Mouse (Mus musculus) limb, embryonic 13.5 days (tissue): ENCODE data around the gene Pfkfb3. TPM values are rescaled to one million over a fixed set of nuclear protein-coding genes. Genes with fewer than 3 reads are reported as not detected.

Experiments used
- ATAC-seq: fragments of 200-750 bp; cut with Nextera tagmentation; 2 replicates; pipeline ENCODE4 v1.8.0; 2017; ENCODE audit warnings: low read depth, moderate number of reproducible peaks, moderate TSS enrichment; ENCODE audit not compliant: low FRiP score
- H3K27ac ChIP-seq: fragments of 300-500 bp; sonication (generic); 2 replicates; pipeline ENCODE4 v1.5.1; 2015; ENCODE audit warnings: inconsistent platforms, mild to moderate bottlenecking, moderate library complexity
- H3K27me3 ChIP-seq: fragments of 300-500 bp; sonication (generic); 2 replicates; pipeline ENCODE4 v1.6.1; 2015; ENCODE audit warnings: mild to moderate bottlenecking, inconsistent platforms
- H3K36me3 ChIP-seq: fragments of 300-500 bp; sonication (generic); 2 replicates; pipeline ENCODE4 v1.6.1; 2015; ENCODE audit warnings: inconsistent platforms, mild to moderate bottlenecking, moderate library complexity
- H3K4me1 ChIP-seq: fragments of 300-500 bp; sonication (generic); 2 replicates; pipeline ENCODE4 v1.6.1; 2015; ENCODE audit warnings: inconsistent platforms
- H3K4me2 ChIP-seq: fragments of 300-500 bp; sonication (generic); replicated peaks from 2 replicates; pipeline ENCODE4 v1.6.1; 2015; ENCODE audit warnings: inconsistent platforms, mild to moderate bottlenecking, moderate library complexity
- H3K4me3 ChIP-seq: fragments of 300-500 bp; sonication (generic); 2 replicates; pipeline ENCODE4 v1.5.1; 2015; ENCODE audit warnings: moderate library complexity, mild to moderate bottlenecking, inconsistent platforms
- H3K9ac ChIP-seq: fragments of 300-500 bp; sonication (generic); 2 replicates; pipeline ENCODE4 v1.6.1; 2015; ENCODE audit warnings: mild to moderate bottlenecking, inconsistent platforms
- H3K9me3 ChIP-seq: fragments of 300-500 bp; sonication (generic); 2 replicates; pipeline ENCODE4 v1.6.1; 2016; ENCODE audit warnings: inconsistent platforms
- WGBS: fragments of 180-500 bp; shearing (Covaris S2); methylation state at CpG from one replicate; pipeline ENCODE4 v1.1.7; 2015; 5-methylcytosine and 5-hydroxymethylcytosine counted together
- polyA plus RNA-seq: library from polyadenylated mRNA; unstranded; fragments of >200 nt; fragmentation: Nextera tagmentation; extraction: Ambion mirVana; gene quantifications from 2 replicates; pipeline ENCODE4 v1.2.1, GENCODE M21; 2015

Gene Pfkfb3
- polyA plus RNA-seq, 1 experiment from 2014 or later = 17.8 TPM

- H3K9ac ChIP-seq = no peak overlapping the region
- H3K27ac ChIP-seq = no peak overlapping the region
- no peaks in the 10 kb centered on the region for H3K4me1 ChIP-seq
- no peaks in the 10 kb centered on the region for H3K9me3 ChIP-seq
- no peak overlapping the region for H3K4me2 ChIP-seq
- H3K27me3 ChIP-seq = no peaks in the 10 kb centered on the region
- ATAC-seq = no peak
- no peak overlapping the region for H3K4me3 ChIP-seq
- H3K36me3 ChIP-seq = no peaks in the 10 kb centered on the region
- 64% methylated on average over 4 of the region's 4 CpGs for WGBS
Observed at GRCm38 (mm10) chr2:11567781-11568362, 14.0 kb upstream of the Pfkfb3 start.

- Histone ChIP-seq H3K9ac (no peak overlapping the region), H3K4me3 (no peak overlapping the region), H3K27me3 (no peaks in the 10 kb centered on the region), H3K9me3 (no peaks in the 10 kb centered on the region), H3K4me1 (no peaks in the 10 kb centered on the region), H3K27ac (no peak overlapping the region), H3K4me2 (no peak overlapping the region), H3K36me3 (no peaks in the 10 kb centered on the region)
- 89% methylated on average over 3 of the region's 3 CpGs for WGBS
- no peak for ATAC-seq
Observed at GRCm38 (mm10) chr2:11566898-11567297, 13.0 kb upstream of the Pfkfb3 start.

- Histone ChIP-seq H3K9ac (no peak overlapping the region), H3K4me1 (no peaks in the 10 kb centered on the region), H3K9me3 (no peaks in the 10 kb centered on the region), H3K36me3 (no peaks in the 10 kb centered on the region), H3K27me3 (no peaks in the 10 kb centered on the region), H3K4me3 (no peak overlapping the region), H3K4me2 (no peak overlapping the region), H3K27ac (no peak overlapping the region)
- no peak for ATAC-seq
- 85% methylated on average over 7 of the region's 7 CpGs for WGBS
Observed at GRCm38 (mm10) chr2:11566241-11566640, 12.4 kb upstream of the Pfkfb3 start.

GRCm38 (mm10) chr2:11564768-11565167 lies 10.9 kb upstream of the Pfkfb3 start:
- Histone ChIP-seq H3K27ac (no peak overlapping the region), H3K36me3 (no peaks in the 10 kb centered on the region), H3K27me3 (no peaks in the 10 kb centered on the region), H3K4me1 (no peaks in the 10 kb centered on the region), H3K4me2 (no peak overlapping the region), H3K9ac (no peak overlapping the region), H3K9me3 (no peaks in the 10 kb centered on the region), H3K4me3 (no peak overlapping the region)
- 76% methylated on average over 6 of the region's 6 CpGs for WGBS
- ATAC-seq = no peak

GRCm38 (mm10) chr2:11563256-11563655 lies 9.4 kb upstream of the Pfkfb3 start:
- no peak for ATAC-seq
- H3K4me1 ChIP-seq = no peaks in the 10 kb centered on the region
- 92% methylated on average over 17 of the region's 17 CpGs for WGBS

GRCm38 (mm10) chr2:11558654-11559053 lies 4.8 kb upstream of the Pfkfb3 start:
- H3K4me3 ChIP-seq = no peak overlapping the region
- peaks cover 5% of the 10 kb centered on the region; the same call in 1 of the 2 replicates for H3K4me1 ChIP-seq
- H3K4me2 ChIP-seq = no peak overlapping the region
- H3K27ac ChIP-seq = no peak overlapping the region
- WGBS = 82% methylated on average over 7 of the region's 7 CpGs
- no peak for ATAC-seq
- H3K27me3 ChIP-seq = peaks cover 19% of the 10 kb centered on the region
- H3K36me3 ChIP-seq = no peaks in the 10 kb centered on the region
- H3K9ac ChIP-seq = no peak overlapping the region
- no peaks in the 10 kb centered on the region for H3K9me3 ChIP-seq

More at GRCm38 (mm10) chr2:11563256-11563655, 9.4 kb upstream of the Pfkfb3 start:
- no peak overlapping the region for H3K4me3 ChIP-seq
- H3K36me3 ChIP-seq = no peaks in the 10 kb centered on the region
- H3K9ac ChIP-seq = no peak overlapping the region
- H3K27me3 ChIP-seq = no peaks in the 10 kb centered on the region
- no peak overlapping the region for H3K4me2 ChIP-seq
- no peaks in the 10 kb centered on the region for H3K9me3 ChIP-seq
- H3K27ac ChIP-seq = no peak overlapping the region

- Histone ChIP-seq H3K4me2 (no peak overlapping the region), H3K9me3 (no peaks in the 10 kb centered on the region), H3K4me1 (peaks cover 18% of the 10 kb centered on the region), H3K27me3 (peaks cover 32% of the 10 kb centered on the region), H3K4me3 (no peak overlapping the region), H3K9ac (no peak overlapping the region), H3K27ac (no peak overlapping the region), H3K36me3 (no peaks in the 10 kb centered on the region)
- ATAC-seq = no peak
- WGBS = 56% methylated on average over 3 of the region's 3 CpGs
Observed at GRCm38 (mm10) chr2:11557244-11557643, 3.4 kb upstream of the Pfkfb3 start.

- H3K4me3 ChIP-seq = no peak overlapping the region
- no peak for ATAC-seq
- no peak overlapping the region for H3K27ac ChIP-seq
- no peak overlapping the region for H3K4me2 ChIP-seq
- peaks cover 42% of the 10 kb centered on the region for H3K27me3 ChIP-seq
- peaks cover 20% of the 10 kb centered on the region for H3K4me1 ChIP-seq
- H3K9me3 ChIP-seq = no peaks in the 10 kb centered on the region
- no peak overlapping the region for H3K9ac ChIP-seq
- H3K36me3 ChIP-seq = no peaks in the 10 kb centered on the region
- WGBS = 51% methylated on average over 6 of the region's 6 CpGs
Observed at GRCm38 (mm10) chr2:11555316-11555715, 1.4 kb upstream of the Pfkfb3 start.

GRCm38 (mm10) chr2:11552966-11553451 lies 868 bp downstream of the Pfkfb3 start:
- 4% methylated on average over 15 of the region's 15 CpGs for WGBS
- peak overlapping the region; percentile 69; the same call in 1 of the 2 replicates for H3K9ac ChIP-seq
- no peaks in the 10 kb centered on the region for H3K36me3 ChIP-seq
- H3K27me3 ChIP-seq = peaks cover 50% of the 10 kb centered on the region
- no peak overlapping the region for H3K27ac ChIP-seq
- peak overlapping the region; percentile 60 for H3K4me3 ChIP-seq
- no peaks in the 10 kb centered on the region for H3K9me3 ChIP-seq
- H3K4me2 ChIP-seq = peak overlapping the region; percentile 99
- no peak for ATAC-seq
- peaks cover 20% of the 10 kb centered on the region for H3K4me1 ChIP-seq

- ATAC-seq = no peak
Observed at GRCm38 (mm10) chr2:11552297-11552821, 1.5 kb downstream of the Pfkfb3 start.

GRCm38 (mm10) chr2:11551726-11552125 lies 2.2 kb downstream of the Pfkfb3 start:
- H3K27me3 ChIP-seq = peaks cover 50% of the 10 kb centered on the region
- H3K36me3 ChIP-seq = no peaks in the 10 kb centered on the region
- no peak for ATAC-seq
- WGBS = 17% methylated on average over 1 of the region's 1 CpGs
- peaks cover 20% of the 10 kb centered on the region for H3K4me1 ChIP-seq
- no peak overlapping the region for H3K27ac ChIP-seq
- no peaks in the 10 kb centered on the region for H3K9me3 ChIP-seq
- no peak overlapping the region for H3K9ac ChIP-seq
- H3K4me3 ChIP-seq = no peak overlapping the region
- no peak overlapping the region for H3K4me2 ChIP-seq

More at GRCm38 (mm10) chr2:11552297-11552821, 1.5 kb downstream of the Pfkfb3 start:
- Histone ChIP-seq H3K4me2 (peak overlapping the region; percentile 99), H3K4me1 (peaks cover 20% of the 10 kb centered on the region), H3K27me3 (peaks cover 50% of the 10 kb centered on the region), H3K9me3 (no peaks in the 10 kb centered on the region), H3K9ac (no peak overlapping the region), H3K4me3 (peak overlapping the region; percentile 60), H3K27ac (no peak overlapping the region), H3K36me3 (no peaks in the 10 kb centered on the region)
- WGBS = 2% methylated on average over 9 of the region's 9 CpGs

GRCm38 (mm10) chr2:11548508-11548907 lies 5.4 kb downstream of the Pfkfb3 start:
- H3K36me3 ChIP-seq = no peaks in the 10 kb centered on the region
- H3K27ac ChIP-seq = no peak overlapping the region
- H3K4me2 ChIP-seq = no peak overlapping the region
- no peak overlapping the region for H3K4me3 ChIP-seq
- H3K4me1 ChIP-seq = peaks cover 13% of the 10 kb centered on the region
- H3K27me3 ChIP-seq = peaks cover 30% of the 10 kb centered on the region
- 89% methylated on average over 10 of the region's 10 CpGs for WGBS
- ATAC-seq = no peak
- no peak overlapping the region for H3K9ac ChIP-seq
- H3K9me3 ChIP-seq = no peaks in the 10 kb centered on the region

- no peak overlapping the region for H3K4me2 ChIP-seq
- H3K4me3 ChIP-seq = no peak overlapping the region
- no peak for ATAC-seq
- peaks cover 5% of the 10 kb centered on the region for H3K4me1 ChIP-seq
- H3K27me3 ChIP-seq = peaks cover 22% of the 10 kb centered on the region
- H3K27ac ChIP-seq = no peak overlapping the region
- H3K9ac ChIP-seq = no peak overlapping the region
- no peaks in the 10 kb centered on the region for H3K36me3 ChIP-seq
- no peaks in the 10 kb centered on the region for H3K9me3 ChIP-seq
- 72% methylated on average over 2 of the region's 2 CpGs for WGBS
Observed at GRCm38 (mm10) chr2:11547609-11548008, 6.3 kb downstream of the Pfkfb3 start.
